Mouse (Mus musculus): ENCODE data around the gene Vav1. TPM values are rescaled to one million over a fixed set of nuclear protein-coding genes. Genes with fewer than 3 reads are reported as not detected.

Vav1 gene
- total and polyA plus RNA-seq, 3 experiments, result 86.7 to 99.6 TPM; not detected in 1

DNA sequence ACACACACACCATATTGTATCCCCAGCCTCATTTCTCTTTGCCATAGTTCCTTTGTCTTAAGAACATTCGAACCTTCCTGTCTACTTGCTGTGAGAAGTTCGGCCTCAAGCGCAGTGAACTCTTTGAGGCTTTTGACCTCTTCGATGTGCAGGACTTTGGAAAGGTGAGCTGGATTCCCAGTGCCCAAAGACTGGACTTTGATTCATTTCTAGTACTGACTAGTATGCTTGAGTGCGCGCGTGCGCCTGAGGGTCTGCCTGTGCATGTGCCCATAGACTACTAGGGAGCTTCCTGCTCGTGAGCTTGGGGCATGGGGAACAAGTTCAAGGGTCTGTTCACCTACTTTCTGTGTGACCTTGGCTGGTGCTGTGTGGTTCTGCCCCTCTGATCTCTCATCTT, 17.0 kb downstream of the Vav1 start:
- Histone ChIP-seq H3K4me3 (ENCODE audit: control insufficient read depth in 1 of 2, insufficient read depth in 1 of 2, low read depth in 2 of 2, low read length in 2 of 2) (no peak overlapping the region), H3K27ac (ENCODE audit: control insufficient read depth, low read depth, low read length) (no peak overlapping the region), H3K9me3 (replicated peaks; ENCODE audit: insufficient read depth, low read length) (no peaks in the 10 kb centered on the region), H3K4me1 (ENCODE audit: control insufficient read depth in 1 of 2, insufficient read depth in 2 of 2, low read length in 2 of 2) (peaks cover 0 to 12% of the 10 kb centered on the region in 2 experiments; a peak in 2 of 4 replicates), H3K9ac (ENCODE audit: control insufficient read depth, low read depth, low read length, poor library complexity, severe bottlenecking) (no peak overlapping the region), H3K27me3 (ENCODE audit: control insufficient read depth in 1 of 2, insufficient read depth in 2 of 2, low read length in 2 of 2) (no peaks in the 10 kb centered on the region), H3K36me3 (ENCODE audit: control insufficient read depth in 1 of 2, insufficient read depth in 2 of 2, low read length in 2 of 2) (peaks cover 8 to 20% of the 10 kb centered on the region in 2 experiments), H3K79me2 (ENCODE audit: control insufficient read depth, insufficient read depth, low read length, poor library complexity) (peaks cover 24% of the 10 kb centered on the region)
- TF ChIP-seq SIN3A (IDR thresholded peaks at IDR 0.05; ENCODE audit: low read length) (no peak), RCOR1 (IDR thresholded peaks at IDR 0.05; ENCODE audit: low read depth, low read length) (no peak), EP300 (IDR thresholded peaks at IDR 0.05; ENCODE audit: low read depth in 1 of 2, low read length in 2 of 2) (no peak), RAD21 (IDR thresholded peaks at IDR 0.05; ENCODE audit: low read depth, low read length) (no peak), ZMIZ1 (IDR thresholded peaks at IDR 0.05; ENCODE audit: low read depth, low read length) (no peak), MEF2A (IDR thresholded peaks at IDR 0.05; ENCODE audit: extremely low read depth, insufficient replicate concordance, low read depth, low read length, poor library complexity, severe bottlenecking) (no peak), GATA1 (IDR thresholded peaks at IDR 0.05; ENCODE audit: low read depth, low read length) (no peak), CHD2 (IDR thresholded peaks at IDR 0.05; ENCODE audit: low read length) (no peak), TBP (IDR thresholded peaks at IDR 0.05; ENCODE audit: low read depth, low read length) (no peak), MYC (IDR thresholded peaks at IDR 0.05; ENCODE audit: low read depth, low read length) (no peak), MXI1 (IDR thresholded peaks at IDR 0.05; ENCODE audit: low read depth, low read length) (no peak)
- DNase-seq (ENCODE audit: low read depth, low spot score), result no peak

DNA sequence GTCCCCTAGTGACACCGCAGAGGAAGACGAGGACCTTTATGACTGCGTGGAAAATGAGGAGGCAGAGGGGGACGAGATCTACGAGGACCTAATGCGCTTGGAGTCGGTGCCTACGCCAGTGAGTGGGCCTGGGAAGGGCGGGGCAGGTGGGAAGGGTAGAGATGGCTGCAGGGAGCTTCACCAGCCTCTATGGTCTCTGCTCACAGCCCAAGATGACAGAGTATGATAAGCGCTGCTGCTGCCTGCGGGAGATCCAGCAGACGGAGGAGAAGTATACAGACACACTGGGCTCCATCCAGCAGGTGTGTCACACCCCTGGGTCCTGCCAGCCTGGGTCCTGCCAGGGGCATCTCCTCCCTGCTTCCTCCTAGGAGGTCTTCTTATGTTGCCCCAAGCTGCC, 18.1 kb downstream of the Vav1 start:
- TF ChIP-seq HCFC1 (IDR thresholded peaks at IDR 0.05; ENCODE audit: low read depth, low read length) (no peak), MEF2A (IDR thresholded peaks at IDR 0.05; ENCODE audit: extremely low read depth, insufficient replicate concordance, low read depth, low read length, poor library complexity, severe bottlenecking) (no peak), NELFE (IDR thresholded peaks at IDR 0.05; ENCODE audit: low read depth, low read length) (no peak), KAT2A (conservative IDR thresholded peaks at IDR 0.05; ENCODE audit: low read depth, low read length) (no peak), UBTF (IDR thresholded peaks at IDR 0.05; ENCODE audit: borderline replicate concordance, insufficient read depth, low read depth, low read length) (no peak), TAL1 (IDR thresholded peaks at IDR 0.05; ENCODE audit: low read length) (no peak), EP300 (IDR thresholded peaks at IDR 0.05; ENCODE audit: low read depth in 1 of 2, low read length in 2 of 2) (no peak), BHLHE40 (IDR thresholded peaks at IDR 0.05; ENCODE audit: borderline replicate concordance, low read depth, low read length) (no peak), USF2 (IDR thresholded peaks at IDR 0.05; ENCODE audit: borderline replicate concordance in 1 of 2, insufficient read depth in 1 of 2, low read depth in 1 of 2, low read length in 2 of 2) (no peak), ZMIZ1 (IDR thresholded peaks at IDR 0.05; ENCODE audit: low read depth, low read length) (no peak), TBP (IDR thresholded peaks at IDR 0.05; ENCODE audit: low read depth, low read length) (no peak)
- Histone ChIP-seq H3K79me2 (ENCODE audit: control insufficient read depth, insufficient read depth, low read length, poor library complexity) (peaks cover 13% of the 10 kb centered on the region), H3K4me1 (ENCODE audit: control insufficient read depth in 1 of 2, insufficient read depth in 2 of 2, low read length in 2 of 2) (peaks cover 0 to 5% of the 10 kb centered on the region in 2 experiments; a peak in 2 of 4 replicates), H3K27ac (ENCODE audit: control insufficient read depth, low read depth, low read length) (no peak overlapping the region), H3K36me3 (ENCODE audit: control insufficient read depth in 1 of 2, insufficient read depth in 2 of 2, low read length in 2 of 2) (peaks cover 5 to 26% of the 10 kb centered on the region in 2 experiments), H3K27me3 (ENCODE audit: control insufficient read depth in 1 of 2, insufficient read depth in 2 of 2, low read length in 2 of 2) (no peaks in the 10 kb centered on the region), H3K9ac (ENCODE audit: control insufficient read depth, low read depth, low read length, poor library complexity, severe bottlenecking) (no peak overlapping the region), H3K9me3 (replicated peaks; ENCODE audit: insufficient read depth, low read length) (no peaks in the 10 kb centered on the region), H3K4me3 (ENCODE audit: control insufficient read depth in 1 of 2, insufficient read depth in 1 of 2, low read depth in 2 of 2, low read length in 2 of 2) (no peak overlapping the region)
- DNase-seq (ENCODE audit: low read depth, low spot score), result no peak

Measured in MEL (cell line).